Mouse (Mus musculus) small intestine, adult 2 months (tissue): Measurements from ENCODE around the gene Gm20388. TPM values are rescaled to one million over a fixed set of nuclear protein-coding genes. Genes with fewer than 3 reads are reported as not detected.
"Not testable (repeated sequence)": the region's sequence is repeated elsewhere in the genome, so short reads cannot be mapped to it uniquely, and the experiment has no call there.

Source experiments
- H3K27ac ChIP-seq: fragments of 200-500 bp; 2 replicates; pipeline ENCODE4 v1.5.1; 2012; ENCODE audit warnings: low read depth, low read length, control low read depth, inconsistent platforms; ENCODE audit not compliant: insufficient read depth
- H3K27me3 ChIP-seq: fragments of 200-500 bp; 2 replicates; pipeline ENCODE4 v1.6.1; 2012; ENCODE audit warnings: mild to moderate bottlenecking, moderate library complexity, low read length, inconsistent platforms; ENCODE audit not compliant: control insufficient read depth, insufficient read depth
- H3K36me3 ChIP-seq: fragments of 200-500 bp; 2 replicates; pipeline ENCODE4 v1.6.1; 2012; ENCODE audit warnings: mild to moderate bottlenecking, low read length, control low read depth, inconsistent platforms; ENCODE audit not compliant: control insufficient read depth, insufficient read depth
- H3K4me1 ChIP-seq: fragments of 200-500 bp; 2 replicates; pipeline ENCODE4 v1.6.1; 2012; ENCODE audit warnings: low read length, inconsistent platforms, mixed read lengths; ENCODE audit not compliant: control insufficient read depth, insufficient read depth, insufficient read length
- H3K4me3 ChIP-seq: fragments of 200-500 bp; 2 replicates; pipeline ENCODE4 v1.5.1; 2012; ENCODE audit warnings: low read depth, mild to moderate bottlenecking, control low read depth, inconsistent platforms, low read length, moderate library complexity
- CTCF ChIP-seq: fragments of 200-500 bp; IDR thresholded peaks from 2 replicates; pipeline ENCODE4 v1.5.1; 2012; ENCODE audit warnings: low read depth, mild to moderate bottlenecking, control low read depth, inconsistent platforms, low read length, moderate library complexity, mixed read lengths; ENCODE audit not compliant: insufficient replicate concordance, insufficient read length; ENCODE audit errors: extremely low read depth
- POLR2A ChIP-seq: fragments of 200-500 bp; IDR thresholded peaks from 2 replicates; pipeline ENCODE4 v1.6.1; 2012; ENCODE audit warnings: low read depth, mild to moderate bottlenecking, control low read depth, inconsistent platforms, low read length, moderate library complexity
- WGBS: fragments of 180-500 bp; shearing (Covaris S2); methylation state at CpG from one replicate; pipeline ENCODE4 v1.1.7; 2018; 5-methylcytosine and 5-hydroxymethylcytosine counted together
- polyA plus RNA-seq: library from polyadenylated mRNA; depleted of rRNA; stranded (reverse); fragments of >200 nt; gene quantifications from 2 replicates; pipeline ENCODE4 v1.2.3, GENCODE M21; 2012

The Gm20388 gene
- polyA plus RNA-seq, 1 experiment = 37.3 TPM

DNA sequence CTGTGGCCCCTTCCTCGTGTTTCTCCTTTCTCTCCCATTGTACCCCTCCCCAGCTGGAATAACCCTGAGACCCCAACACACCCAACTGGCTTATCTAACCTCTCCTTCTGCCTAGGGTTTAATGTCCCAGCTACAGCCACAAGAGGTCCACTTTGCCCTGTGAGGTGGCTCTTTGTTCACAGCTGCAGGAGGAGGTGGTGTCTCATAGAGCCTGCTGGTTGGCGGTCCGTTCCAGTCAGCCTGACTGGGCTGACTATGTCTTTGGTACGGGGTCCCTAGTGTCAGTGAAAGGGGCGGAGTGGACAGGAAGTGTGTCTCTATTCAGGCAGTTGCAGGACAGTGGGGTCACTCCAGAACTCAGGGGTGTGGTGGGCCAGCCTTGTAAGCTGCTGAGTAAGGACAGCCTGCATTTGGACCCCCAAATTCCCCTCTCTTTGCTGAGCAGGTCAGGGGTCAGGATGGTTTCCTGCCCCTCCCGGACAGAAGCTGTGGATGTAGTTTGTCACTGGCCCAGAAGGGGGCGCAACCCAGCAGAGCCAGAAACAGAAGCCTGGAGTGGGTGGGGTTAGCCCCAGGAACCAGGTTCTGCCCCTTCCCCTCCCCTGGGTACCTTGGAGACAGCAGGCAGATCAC lies 453.6 kb downstream of the Gm20388 start:
- H3K4me3 ChIP-seq = no peak overlapping the region
- TF ChIP-seq POLR2A (no peak), CTCF (peak; percentile 70)
- H3K27me3 ChIP-seq = no peaks in the 10 kb centered on the region
- H3K36me3 ChIP-seq = no peaks in the 10 kb centered on the region
- 31% methylated on average over 7 of the region's 7 CpGs for WGBS
- peaks cover 50% of the 10 kb centered on the region for H3K4me1 ChIP-seq
- peak overlapping the region; percentile 81 for H3K27ac ChIP-seq

DNA sequence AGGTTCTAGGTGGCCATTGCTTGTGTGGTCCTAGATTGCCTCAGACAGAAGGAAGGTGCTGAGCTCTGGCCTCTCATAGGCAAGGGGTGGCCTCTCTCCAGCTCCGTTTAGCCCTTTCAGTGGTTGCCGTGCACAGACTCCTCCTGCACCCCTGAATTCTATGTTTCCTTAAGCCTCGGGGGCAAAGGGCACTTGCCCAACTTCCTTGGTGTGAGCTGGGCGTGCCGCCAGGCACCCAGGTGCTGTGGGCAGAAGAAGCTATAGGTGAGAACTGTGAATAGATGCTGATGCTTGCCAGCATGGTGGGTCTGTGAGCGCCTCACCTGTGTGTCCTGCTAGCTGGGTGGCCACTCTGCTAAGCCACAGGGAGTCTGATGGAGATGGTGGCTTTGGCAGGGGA lies 456.2 kb downstream of the Gm20388 start:
- Histone ChIP-seq H3K36me3 (no peaks in the 10 kb centered on the region), H3K27me3 (no peaks in the 10 kb centered on the region), H3K4me3 (no peak overlapping the region), H3K27ac (peak overlapping the region; percentile 87), H3K4me1 (peaks cover 68% of the 10 kb centered on the region)
- 21% methylated on average over 6 of the region's 6 CpGs for WGBS
- no peak for TF ChIP-seq CTCF
- no peak for TF ChIP-seq POLR2A

GRCm38 (mm10) chr8:120368191-120368590 lies 457.6 kb downstream of the Gm20388 start:
- 60% methylated on average over 1 of the region's 1 CpGs for WGBS
- not testable (repeated sequence) for H3K36me3 ChIP-seq, H3K27me3 ChIP-seq, H3K4me3 ChIP-seq
- Histone ChIP-seq H3K27ac (peak overlapping the region; percentile 79), H3K4me1 (peaks cover 76% of the 10 kb centered on the region)

GRCm38 (mm10) chr8:120368814-120369649 lies 458.4 kb downstream of the Gm20388 start:
- Histone ChIP-seq H3K4me3 (peak overlapping the region; percentile 4; the same call in 1 of the 2 replicates), H3K4me1 (peaks cover 78% of the 10 kb centered on the region), H3K36me3 (no peaks in the 10 kb centered on the region), H3K27me3 (no peaks in the 10 kb centered on the region), H3K27ac (peak overlapping the region; percentile 79)
- TF ChIP-seq POLR2A = no peak
- TF ChIP-seq CTCF = 0 out of 2 replicates have a peak, but pooled peaks have one; percentile 26
- WGBS = 14% methylated on average over 11 of the region's 11 CpGs

GRCm38 (mm10) chr8:120369956-120370355 lies 459.3 kb downstream of the Gm20388 start:
- H3K27ac ChIP-seq = peak overlapping the region; percentile 51; the same call in 1 of the 2 replicates
- H3K36me3 ChIP-seq = no peaks in the 10 kb centered on the region
- no peak overlapping the region for H3K4me3 ChIP-seq
- H3K27me3 ChIP-seq = no peaks in the 10 kb centered on the region
- TF ChIP-seq CTCF = no peak
- TF ChIP-seq POLR2A = no peak
- 35% methylated on average over 7 of the region's 7 CpGs for WGBS
- peaks cover 79% of the 10 kb centered on the region for H3K4me1 ChIP-seq

GRCm38 (mm10) chr8:120370461-120370860 lies 459.8 kb downstream of the Gm20388 start:
- Histone ChIP-seq H3K4me1 (peaks cover 76% of the 10 kb centered on the region), H3K27me3 (no peaks in the 10 kb centered on the region), H3K27ac (peak overlapping the region; percentile 18; the same call in 1 of the 2 replicates), H3K4me3 (no peak overlapping the region), H3K36me3 (no peaks in the 10 kb centered on the region)
- WGBS = 80% methylated on average over 4 of the region's 4 CpGs
- TF ChIP-seq POLR2A = no peak
- TF ChIP-seq CTCF = no peak

GRCm38 (mm10) chr8:120371146-120371545 lies 460.5 kb downstream of the Gm20388 start:
- 81% methylated on average over 5 of the region's 5 CpGs for WGBS
- no peak for TF ChIP-seq POLR2A
- no peak for TF ChIP-seq CTCF
- Histone ChIP-seq H3K27me3 (no peaks in the 10 kb centered on the region), H3K4me3 (no peak overlapping the region), H3K4me1 (peaks cover 72% of the 10 kb centered on the region), H3K27ac (no peak overlapping the region), H3K36me3 (no peaks in the 10 kb centered on the region)
